Mouse (Mus musculus): ENCODE results near the gene Crybg2.

GRCm38 (mm10) chr4:134047648-134048047, 13.0 kb upstream of the Crybg2 start:
- TF ChIP-seq GATA1 (IDR thresholded peaks at IDR 0.05; ENCODE audit: borderline replicate concordance, low read length) (no peak), FLI1 (IDR thresholded peaks at IDR 0.05; ENCODE audit: low read length) (no peak)
